Mouse (Mus musculus) Muller cell, postnatal 12 days (primary cell): ENCODE measurements around the gene Prdm10.

Experiments
- DNase-seq: peaks from one replicate; pipeline ENCODE4 v3.0.0-alpha.2; 2015; ENCODE audit errors: inconsistent ontology term

Prdm10 gene

GRCm38 (mm10) chr9:31301526-31302311 is 21.4 kb downstream of the Prdm10 start:
- DNase-seq = no peak

DNA sequence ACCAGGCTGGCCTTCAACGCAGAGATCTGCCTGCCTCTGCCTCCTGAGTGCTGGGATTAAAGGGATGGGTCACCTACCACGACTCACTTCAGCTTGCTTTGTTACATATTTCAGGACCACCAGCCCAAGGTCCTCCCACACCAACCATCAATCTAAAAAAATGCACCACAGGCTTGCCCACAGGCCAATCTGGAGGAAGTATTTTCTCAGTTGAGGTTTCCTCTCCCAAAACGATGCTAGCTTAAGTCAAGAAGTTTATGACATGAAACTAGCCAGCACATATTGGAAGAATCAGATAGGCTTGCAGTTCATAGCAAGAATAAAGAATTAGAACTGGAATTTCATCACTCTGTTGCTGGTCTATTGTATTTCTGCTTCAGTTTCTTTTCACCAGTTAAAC is 24.0 kb downstream of the Prdm10 start:
- no peak for DNase-seq

DNA sequence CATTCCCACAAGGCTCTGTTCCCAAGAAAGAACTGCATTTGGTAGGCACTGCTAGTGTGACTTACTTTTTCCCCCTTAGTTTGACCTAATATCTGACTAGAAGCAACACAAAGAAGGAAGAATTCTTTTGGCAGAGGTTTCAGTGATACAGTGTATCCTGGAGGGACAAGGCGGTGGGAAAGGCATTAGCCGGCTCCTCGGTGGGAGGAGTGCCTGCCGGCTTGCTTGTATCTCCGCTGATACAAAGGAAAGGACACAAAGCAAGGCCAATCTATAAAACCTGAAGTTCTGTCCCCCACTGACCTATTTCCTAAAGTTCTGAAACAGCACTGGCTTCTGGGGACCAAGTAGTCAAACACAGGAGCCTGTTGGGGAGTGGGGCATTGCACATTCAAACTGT is 24.8 kb downstream of the Prdm10 start:
- no peak for DNase-seq

DNA sequence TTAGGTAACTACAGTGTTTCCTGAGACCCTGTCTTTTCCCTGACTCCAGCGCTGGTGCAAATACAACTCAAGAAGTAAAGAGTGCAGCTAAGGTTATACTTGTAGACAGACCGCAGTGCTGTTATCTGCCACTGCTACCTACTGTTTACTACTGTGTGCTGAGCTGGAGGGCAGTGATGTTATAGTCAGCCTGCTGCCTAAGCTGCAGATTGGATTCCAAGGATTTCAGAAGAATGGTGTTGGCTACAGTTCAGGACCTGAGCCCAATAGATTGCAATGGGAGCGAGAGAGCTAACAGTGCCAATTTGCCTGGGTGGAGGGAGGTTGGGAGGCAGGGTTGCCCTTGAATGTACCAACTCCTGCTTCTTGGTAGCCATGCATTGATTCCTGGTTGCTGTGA is 25.5 kb downstream of the Prdm10 start:
- no peak for DNase-seq

- no peak for DNase-seq
These were observed 26.9 kb downstream of the Prdm10 start for GRCm38 (mm10) chr9:31307232-31307631.

- DNase-seq = no peak
These were observed 28.7 kb downstream of the Prdm10 start for GRCm38 (mm10) chr9:31309041-31309440.

- DNase-seq = no peak
These were observed 30.3 kb downstream of the Prdm10 start for GRCm38 (mm10) chr9:31310662-31311061.

DNA sequence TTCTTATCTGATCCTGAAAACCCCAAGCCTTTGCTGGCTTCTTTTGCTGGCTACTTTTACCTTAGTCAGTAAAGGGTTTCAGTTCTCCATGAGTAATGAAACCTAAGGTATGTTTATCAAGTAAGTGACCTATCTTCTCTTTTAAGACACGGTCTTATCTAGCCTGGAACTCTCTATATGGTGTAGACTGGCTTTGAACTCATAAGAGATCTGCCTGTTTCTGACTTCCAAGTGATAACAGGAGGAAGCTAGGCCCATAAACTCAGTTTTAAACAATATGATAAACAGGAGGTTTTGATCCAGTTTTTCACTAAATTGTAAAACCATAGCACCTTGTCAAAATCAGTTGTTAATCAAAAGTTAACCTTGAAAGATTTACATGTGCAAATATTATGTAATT is 33.5 kb downstream of the Prdm10 start:
- DNase-seq = no peak

DNA sequence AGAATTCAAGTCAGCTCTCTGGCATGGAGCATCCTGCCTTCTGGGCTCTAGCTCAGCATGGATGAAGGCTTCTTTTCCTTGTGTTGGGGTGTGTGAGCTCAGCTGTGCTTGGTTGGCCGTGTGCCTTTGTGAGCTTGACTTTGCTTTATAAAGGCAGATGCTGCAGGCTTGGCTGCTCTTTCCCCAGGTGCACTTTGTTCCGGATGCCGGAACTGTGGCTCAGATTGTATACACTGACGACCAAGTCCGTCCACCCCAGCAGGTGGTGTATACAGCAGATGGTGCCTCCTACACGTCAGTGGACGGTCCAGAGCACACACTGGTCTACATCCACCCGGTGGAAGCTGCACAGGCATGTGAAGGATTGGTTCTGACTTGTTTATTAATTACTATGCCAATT is 35.6 kb downstream of the Prdm10 start:
- DNase-seq = peak; percentile 55

DNA sequence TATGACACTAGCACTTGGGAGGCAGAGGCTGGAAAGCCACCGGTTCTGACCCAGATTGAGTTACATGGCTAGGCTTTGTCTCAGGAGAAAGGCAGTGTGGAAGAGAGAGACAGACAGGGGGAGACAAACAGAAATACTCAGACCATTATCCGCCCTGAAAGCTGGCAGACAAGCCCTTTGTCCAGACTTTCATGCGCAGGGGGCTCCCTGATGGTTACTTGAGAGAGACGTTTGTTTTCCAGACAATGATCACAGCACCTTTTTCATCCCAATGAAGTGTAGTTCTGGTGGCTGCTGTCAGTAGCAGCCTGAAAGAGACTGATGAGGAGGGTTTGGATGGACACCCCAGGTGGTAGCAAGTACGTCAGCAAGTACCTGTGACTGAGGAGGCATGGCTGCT is 38.6 kb downstream of the Prdm10 start:
- no peak for DNase-seq

DNA sequence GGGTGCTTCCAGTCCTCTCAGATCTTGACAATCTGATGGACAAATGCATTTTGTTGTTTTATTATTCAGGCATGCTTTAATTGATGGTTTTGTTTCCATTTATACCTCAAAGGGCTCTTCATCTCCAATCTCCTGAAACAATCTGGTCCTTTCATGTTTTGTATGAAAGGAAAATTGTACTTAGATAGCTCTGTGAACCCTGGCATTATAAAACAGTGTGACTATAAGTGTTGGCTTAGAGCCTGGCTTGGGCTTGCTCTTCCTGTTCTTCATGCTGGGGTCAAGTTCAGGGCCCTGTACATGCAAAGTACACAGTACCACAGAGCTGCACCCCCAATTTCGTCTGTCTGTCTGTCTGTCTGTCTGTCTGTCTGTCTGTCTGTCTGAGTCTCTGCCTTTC is 40.4 kb downstream of the Prdm10 start:
- peak; percentile 24 for DNase-seq

DNA sequence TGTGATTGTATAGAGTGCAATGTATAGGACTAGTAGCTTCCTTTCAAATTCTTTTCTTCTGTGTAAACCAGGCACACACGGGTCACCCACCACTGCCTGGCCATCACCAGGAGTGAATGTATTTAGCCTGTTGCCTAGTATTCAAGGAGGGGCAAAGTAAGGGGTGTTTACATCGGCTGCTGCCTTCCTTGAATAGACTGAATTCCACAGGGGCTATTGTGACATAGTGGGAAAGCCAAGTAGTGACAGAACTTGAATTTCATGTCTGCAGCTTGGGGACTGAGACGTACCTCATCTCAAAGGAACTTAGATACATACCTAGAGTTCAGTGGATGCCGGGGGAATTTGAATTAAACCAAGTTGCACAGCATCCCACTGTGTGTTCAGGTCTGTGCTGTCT is 41.2 kb downstream of the Prdm10 start:
- peak; percentile 78 for DNase-seq

DNA sequence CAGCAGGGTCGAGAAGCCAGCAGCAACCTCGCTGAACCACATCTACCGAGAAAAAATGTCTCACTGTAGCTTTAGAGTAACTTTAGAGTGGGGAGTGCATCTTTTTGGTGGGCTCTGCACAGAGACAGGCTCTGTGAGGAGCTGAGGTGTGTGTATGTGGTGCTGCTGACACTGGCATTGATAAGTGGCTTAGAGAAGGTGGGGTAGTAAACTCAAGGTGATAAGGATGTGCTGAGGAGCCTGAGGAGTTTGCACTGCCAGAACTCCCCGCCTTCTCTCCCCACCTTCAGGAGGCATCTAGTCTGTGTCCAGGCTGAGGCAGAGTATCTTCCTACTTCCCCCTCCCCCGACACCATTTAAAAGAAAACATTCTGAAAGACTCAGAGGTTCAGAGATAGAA is 41.8 kb downstream of the Prdm10 start:
- DNase-seq = no peak

- no peak for DNase-seq
These were observed 50.5 kb downstream of the Prdm10 start for GRCm38 (mm10) chr9:31330816-31331215.

DNA sequence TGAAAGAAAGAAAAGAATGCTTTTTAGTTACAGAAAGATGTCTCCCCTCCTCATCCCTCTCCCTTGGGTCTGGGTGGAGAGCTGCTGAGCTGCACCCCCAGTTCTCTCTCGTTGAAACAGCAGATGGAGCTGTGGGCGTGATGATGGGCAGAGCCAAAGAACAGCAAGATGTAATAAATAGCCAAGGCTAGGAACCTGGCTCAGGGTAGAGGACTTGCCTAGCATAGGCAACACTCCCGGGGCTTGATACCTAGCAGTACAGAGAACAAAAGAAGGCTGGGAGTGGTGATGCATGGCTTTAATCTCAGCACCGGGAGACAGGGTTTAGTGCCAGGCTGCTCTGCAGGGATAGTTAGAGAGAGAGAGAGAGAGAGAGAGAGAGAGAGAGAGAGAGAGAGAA is 50.9 kb downstream of the Prdm10 start:
- no peak for DNase-seq

GRCm38 (mm10) chr9:31331906-31332305 is 51.6 kb downstream of the Prdm10 start:
- no peak for DNase-seq

GRCm38 (mm10) chr9:31332826-31333225 is 52.5 kb downstream of the Prdm10 start:
- DNase-seq = no peak

- DNase-seq = no peak
These were observed 54.7 kb downstream of the Prdm10 start for GRCm38 (mm10) chr9:31334991-31335390.

GRCm38 (mm10) chr9:31344289-31344831 is 64.0 kb downstream of the Prdm10 start:
- no peak for DNase-seq

DNA sequence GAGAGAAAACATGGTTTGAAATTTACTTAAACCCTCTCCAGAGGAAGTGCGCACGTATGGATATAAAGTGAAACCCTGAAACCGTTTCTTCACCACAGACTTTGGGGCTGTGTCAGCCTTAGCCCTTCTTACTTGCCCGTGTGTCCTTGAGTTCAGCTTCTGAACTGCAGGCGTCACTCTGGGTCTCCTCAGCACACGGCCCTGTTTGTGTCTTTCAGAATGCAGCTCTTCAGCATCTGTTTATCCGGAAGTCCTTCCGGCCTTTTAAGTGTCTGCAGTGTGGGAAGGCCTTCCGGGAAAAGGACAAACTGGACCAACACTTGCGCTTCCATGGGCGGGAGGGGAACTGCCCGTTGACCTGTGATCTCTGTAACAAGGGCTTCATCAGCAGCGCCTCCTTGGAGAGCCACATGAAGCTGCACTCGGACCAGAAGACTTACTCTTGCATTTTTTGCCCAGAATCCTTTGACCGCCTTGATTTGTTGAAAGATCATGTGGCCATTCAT is 66.3 kb downstream of the Prdm10 start:
- no peak for DNase-seq

- DNase-seq = no peak
These were observed 68.1 kb downstream of the Prdm10 start for GRCm38 (mm10) chr9:31348458-31348857.

DNA sequence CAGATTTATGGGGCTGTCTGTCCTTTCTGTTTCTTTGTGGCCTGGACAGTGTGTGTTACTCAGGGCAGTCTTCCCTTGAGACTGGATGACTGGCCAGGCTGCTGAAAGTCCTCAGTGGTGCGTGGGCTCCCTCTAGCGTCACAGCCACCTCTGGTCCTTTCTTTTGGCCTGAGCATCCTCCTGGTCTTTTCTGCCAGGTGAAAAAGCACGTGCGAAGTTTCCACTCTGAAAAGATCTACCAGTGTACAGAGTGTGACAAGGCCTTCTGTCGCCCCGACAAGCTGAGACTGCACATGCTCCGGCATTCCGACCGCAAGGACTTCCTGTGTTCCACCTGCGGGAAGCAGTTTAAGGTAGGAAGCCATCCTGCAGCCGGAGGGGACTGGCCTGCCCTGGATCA is 68.6 kb downstream of the Prdm10 start:
- DNase-seq = peak; percentile 72

DNA sequence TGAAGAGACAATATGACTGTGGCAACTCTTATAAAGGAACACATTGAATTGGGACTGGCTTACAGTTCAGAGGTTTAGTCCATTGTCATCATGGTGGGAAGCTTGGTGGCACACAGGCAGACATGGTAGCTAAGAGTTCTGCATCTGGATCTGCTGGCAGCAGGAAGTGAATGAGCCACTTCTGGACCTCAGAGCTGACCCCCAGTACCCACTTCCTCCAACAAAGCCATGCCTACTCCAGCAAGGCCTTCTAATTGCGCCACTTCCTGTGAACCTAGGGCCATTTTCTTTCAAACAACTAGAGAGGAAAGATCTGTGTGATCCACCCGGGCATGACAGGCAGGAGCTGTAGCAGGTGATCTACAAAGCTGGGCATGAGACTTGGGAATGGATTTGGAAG is 72.4 kb downstream of the Prdm10 start:
- no peak for DNase-seq

- DNase-seq = no peak
These were observed 73.2 kb downstream of the Prdm10 start for GRCm38 (mm10) chr9:31353518-31353917.
